Mouse (Mus musculus): Measurements from ENCODE around the gene Ubap1l.

GRCm38 (mm10) chr9:65358956-65359480 lies 1.8 kb upstream of the Ubap1l start:
- TF ChIP-seq GATA1 (IDR thresholded peaks at IDR 0.05; ENCODE audit: borderline replicate concordance, low read length): no peak
- no peak for TF ChIP-seq CTCF (IDR thresholded peaks at IDR 0.05; ENCODE audit: low read depth, low read length)
- TF ChIP-seq TAL1 (conservative IDR thresholded peaks at IDR 0.05; ENCODE audit: low read depth, low read length): no peak
